Mouse (Mus musculus) midbrain, postnatal 0 days (tissue): ENCODE data around the gene Trim67. TPM values are rescaled to one million over a fixed set of nuclear protein-coding genes. Genes with fewer than 3 reads are reported as not detected.
"Not testable (repeated sequence)": the region's sequence is repeated elsewhere in the genome, so short reads cannot be mapped to it uniquely, and the experiment has no call there.

Source experiments
- ATAC-seq: fragments of 200-750 bp; cut with Nextera tagmentation; 2 replicates; pipeline ENCODE4 v1.8.0; 2017; ENCODE audit warnings: moderate number of reproducible peaks, mild to moderate bottlenecking, moderate TSS enrichment, moderate library complexity; ENCODE audit not compliant: low FRiP score
- DNase-seq: peaks from one replicate; pipeline ENCODE4 v3.0.0-alpha.2; 2015; ENCODE audit warnings: low spot score
- H3K27ac ChIP-seq: fragments of 300-500 bp; sonication (generic); 2 replicates; pipeline ENCODE4 v1.5.1; 2014; ENCODE audit warnings: low read depth, mild to moderate bottlenecking, low read length, mixed read lengths
- H3K27me3 ChIP-seq: fragments of 300-500 bp; sonication (generic); 2 replicates; pipeline ENCODE4 v1.6.1; 2014; ENCODE audit warnings: low read length, control low read depth, mixed read lengths; ENCODE audit not compliant: insufficient read depth
- H3K36me3 ChIP-seq: fragments of 300-500 bp; sonication (generic); 2 replicates; pipeline ENCODE4 v1.6.1; 2014; ENCODE audit warnings: low read length, control low read depth, mixed read lengths; ENCODE audit not compliant: insufficient read depth
- H3K4me1 ChIP-seq: fragments of 300-500 bp; sonication (generic); 2 replicates; pipeline ENCODE4 v1.6.1; 2014; ENCODE audit warnings: mild to moderate bottlenecking, control low read depth, antibody characterized with exemption, low read length, mixed read lengths; ENCODE audit not compliant: insufficient read depth
- H3K4me2 ChIP-seq: fragments of 300-500 bp; sonication (generic); 2 replicates; pipeline ENCODE4 v1.6.1; 2014; ENCODE audit warnings: low read depth, mild to moderate bottlenecking, low read length, mixed read lengths; ENCODE audit not compliant: poor library complexity, severe bottlenecking
- H3K4me3 ChIP-seq: fragments of 300-500 bp; sonication (generic); 2 replicates; pipeline ENCODE4 v1.5.1; 2014; ENCODE audit warnings: low read depth, mild to moderate bottlenecking, low read length, moderate library complexity
- H3K9ac ChIP-seq: fragments of 300-500 bp; sonication (generic); replicated peaks from 2 replicates; pipeline ENCODE4 v1.6.1; 2014; ENCODE audit warnings: mild to moderate bottlenecking, low read length, moderate library complexity, mixed read lengths; ENCODE audit not compliant: poor library complexity, severe bottlenecking
- H3K9me3 ChIP-seq: fragments of 300-500 bp; sonication (generic); 2 replicates; pipeline ENCODE4 v1.6.1; 2016; ENCODE audit warnings: low read length, control low read depth
- CTCF ChIP-seq: IDR thresholded peaks from 2 replicates; pipeline ENCODE4 v1.5.1; 2016; ENCODE audit warnings: antibody characterized with exemption, mild to moderate bottlenecking
- WGBS: fragments of 180-500 bp; shearing (Covaris S2); extraction: QIAGEN DNeasy Blood & Tissue Kit; methylation state at CpG from one replicate; pipeline ENCODE4 v1.1.7; 2014; 5-methylcytosine and 5-hydroxymethylcytosine counted together
- polyA plus RNA-seq: library from polyadenylated mRNA; unstranded; fragments of >200 nt; fragmentation: Nextera tagmentation; extraction: Ambion mirVana; gene quantifications from 2 replicates; pipeline ENCODE4 v1.2.1, GENCODE M21; 2015
- total RNA-seq: library from RNA; depleted of rRNA; stranded (reverse); fragments of >200 nt; gene quantifications from 2 replicates; pipeline ENCODE4 v1.2.3, GENCODE M21; 2014

Gene Trim67
- total and polyA plus RNA-seq, 2 experiments from 2014 or later, result 25.6 to 87.1 TPM

DNA sequence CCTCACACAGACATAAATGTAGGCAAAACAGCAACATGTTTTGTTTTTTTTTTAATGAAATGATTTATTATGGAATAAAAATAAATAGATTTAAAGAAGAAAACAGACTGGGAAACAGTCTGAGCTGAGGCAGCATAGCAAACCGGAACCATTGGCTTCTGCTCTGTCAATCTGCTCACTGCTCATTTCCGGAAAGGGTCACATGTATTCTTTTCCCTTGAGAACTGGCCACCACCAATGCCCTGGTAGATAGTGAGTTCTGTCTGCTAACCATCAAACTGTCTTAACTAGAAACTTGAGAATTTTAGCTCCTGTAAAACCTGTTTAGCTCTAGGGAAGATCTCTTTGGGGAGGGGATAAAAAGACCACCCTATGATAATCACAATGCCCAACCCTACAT is 44.0 kb downstream of the Trim67 start:
- no peak for TF ChIP-seq CTCF
- ATAC-seq (no peak), DNase-seq (no peak)
- Histone ChIP-seq H3K4me2 (no peak overlapping the region), H3K9me3 (no peaks in the 10 kb centered on the region), H3K9ac (no peak overlapping the region), H3K4me1 (no peaks in the 10 kb centered on the region), H3K27ac (no peak overlapping the region), H3K4me3 (no peak overlapping the region), H3K36me3 (peaks cover 20% of the 10 kb centered on the region), H3K27me3 (no peaks in the 10 kb centered on the region)
- 75% methylated on average over 2 of the region's 2 CpGs for WGBS

GRCm38 (mm10) chr8:124837956-124838355 is 45.1 kb downstream of the Trim67 start:
- 81% methylated on average over 2 of the region's 2 CpGs for WGBS
- no peak overlapping the region for H3K9ac ChIP-seq
- H3K4me3 ChIP-seq, result no peak overlapping the region
- H3K36me3 ChIP-seq, result peaks cover 20% of the 10 kb centered on the region
- H3K4me2 ChIP-seq, result no peak overlapping the region
- no peaks in the 10 kb centered on the region for H3K9me3 ChIP-seq
- ATAC-seq (no peak), DNase-seq (no peak)
- TF ChIP-seq CTCF, result no peak
- H3K27ac ChIP-seq, result no peak overlapping the region
- H3K27me3 ChIP-seq, result no peaks in the 10 kb centered on the region
- H3K4me1 ChIP-seq, result no peaks in the 10 kb centered on the region

DNA sequence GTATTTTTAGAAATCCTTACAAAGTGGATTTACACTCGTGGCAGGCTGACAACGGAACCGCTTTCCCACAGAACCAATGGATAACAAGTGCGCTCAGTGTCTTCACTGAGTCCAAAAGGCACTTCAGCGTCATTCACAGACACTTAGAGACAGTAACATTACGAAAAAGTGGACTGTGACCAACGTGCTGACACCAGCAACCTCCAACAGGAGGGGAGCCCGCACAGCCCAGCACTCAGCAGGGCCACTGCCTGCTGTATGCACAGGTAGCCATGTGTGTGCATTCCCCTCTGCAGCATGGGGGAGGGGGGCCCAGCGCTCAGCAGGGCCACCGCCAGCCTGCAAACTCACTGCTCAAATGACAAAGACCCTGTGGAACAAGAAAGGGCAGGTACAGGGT is 46.5 kb downstream of the Trim67 start:
- Histone ChIP-seq H3K27ac (no peak overlapping the region), H3K9me3 (no peaks in the 10 kb centered on the region), H3K4me3 (no peak overlapping the region), H3K4me2 (no peak overlapping the region), H3K4me1 (no peaks in the 10 kb centered on the region), H3K36me3 (peaks cover 20% of the 10 kb centered on the region), H3K9ac (no peak overlapping the region), H3K27me3 (no peaks in the 10 kb centered on the region)
- DNase-seq (no peak), ATAC-seq (no peak)
- no peak for TF ChIP-seq CTCF
- 90% methylated on average over 10 of the region's 10 CpGs for WGBS

DNA sequence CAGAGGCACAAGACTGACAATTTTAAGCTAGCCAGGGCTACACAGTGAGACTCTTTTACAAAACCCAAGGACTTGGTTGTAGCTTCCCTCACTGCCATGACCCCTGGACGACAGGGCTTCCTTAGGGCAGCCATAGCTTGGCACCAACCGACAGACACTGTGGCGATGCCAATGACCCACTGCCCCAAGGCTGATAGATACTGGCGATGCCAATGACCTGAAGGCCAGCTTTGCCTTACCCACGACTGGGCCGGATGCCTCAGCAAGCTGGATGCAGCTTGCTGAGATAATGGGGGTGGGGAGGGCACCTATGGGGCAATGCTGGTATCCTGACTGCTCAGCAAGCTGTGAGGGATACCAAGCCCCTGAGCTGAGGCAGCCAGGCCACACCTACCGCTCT is 48.0 kb downstream of the Trim67 start:
- no peak overlapping the region for H3K27ac ChIP-seq

DNA sequence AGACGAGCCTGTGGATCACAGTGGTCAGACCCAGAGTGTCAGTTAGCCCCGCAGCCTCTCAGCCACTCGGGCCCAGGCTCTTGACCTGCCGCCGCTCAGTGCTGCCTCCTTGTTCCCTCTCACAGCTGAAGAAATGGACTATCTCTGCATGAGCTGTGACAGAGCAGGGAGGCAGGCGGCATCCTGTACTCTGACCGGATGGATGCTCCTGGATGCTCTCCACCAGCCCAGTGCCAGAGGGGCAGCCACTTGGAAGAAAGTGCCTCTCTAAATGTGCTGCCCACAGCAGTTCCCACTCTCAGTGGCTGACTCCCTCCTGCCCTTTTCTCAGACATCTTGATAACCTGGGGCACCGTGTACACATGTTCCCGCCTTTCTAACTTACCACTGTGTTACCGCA is 48.9 kb downstream of the Trim67 start:
- Histone ChIP-seq H3K4me2 (no peak overlapping the region), H3K36me3 (peaks cover 20% of the 10 kb centered on the region), H3K27ac (no peak overlapping the region), H3K9ac (no peak overlapping the region), H3K27me3 (no peaks in the 10 kb centered on the region), H3K4me3 (no peak overlapping the region), H3K4me1 (no peaks in the 10 kb centered on the region), H3K9me3 (no peaks in the 10 kb centered on the region)
- TF ChIP-seq CTCF, result no peak; the same call in 1 of the 2 replicates
- no peak for ATAC-seq
- no peak for DNase-seq
- 91% methylated on average over 10 of the region's 10 CpGs for WGBS

More for the DNA sequence above, 48.0 kb downstream of the Trim67 start:
- Histone ChIP-seq H3K36me3 (peaks cover 20% of the 10 kb centered on the region), H3K27me3 (no peaks in the 10 kb centered on the region), H3K9me3 (no peaks in the 10 kb centered on the region), H3K4me2 (no peak overlapping the region), H3K4me1 (no peaks in the 10 kb centered on the region), H3K9ac (no peak overlapping the region), H3K4me3 (no peak overlapping the region)
- DNase-seq (no peak), ATAC-seq (no peak)
- no peak for TF ChIP-seq CTCF
- WGBS, result 96% methylated on average over 7 of the region's 7 CpGs

DNA sequence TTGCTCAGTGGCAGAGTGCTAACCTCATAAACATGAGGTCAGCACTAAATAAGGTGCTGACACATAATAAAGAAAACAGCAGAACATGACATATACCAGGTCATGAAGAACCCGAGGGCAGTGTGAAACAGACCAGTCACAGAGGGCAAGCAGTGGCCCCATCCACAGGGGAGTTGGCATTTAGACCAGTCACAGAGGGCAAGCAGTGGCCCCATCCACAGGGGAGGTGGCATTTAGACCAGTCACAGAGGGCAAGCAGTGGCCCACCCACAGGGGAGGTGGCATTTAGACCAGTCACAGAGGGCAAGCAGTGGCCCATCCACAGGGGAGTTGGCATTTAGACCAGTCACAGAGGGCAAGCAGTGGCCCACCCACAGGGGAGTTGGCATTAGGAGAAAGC is 50.0 kb downstream of the Trim67 start:
- WGBS, result 91% methylated on average over 1 of the region's 1 CpGs
- H3K4me1 ChIP-seq, H3K27ac ChIP-seq, H3K4me3 ChIP-seq, H3K4me2 ChIP-seq, H3K9me3 ChIP-seq, H3K27me3 ChIP-seq, H3K9ac ChIP-seq, DNase-seq, ATAC-seq: not testable (repeated sequence)
- H3K36me3 ChIP-seq, result peaks cover 19% of the 10 kb centered on the region
